Mouse (Mus musculus) cerebellum, adult 9-11 months (tissue): ENCODE measurements around the gene Hjurp.
"Not testable (repeated sequence)": the region's sequence is repeated elsewhere in the genome, so short reads cannot be mapped to it uniquely, and the experiment has no call there.

Source experiments
- DNase-seq: peaks from one replicate; pipeline ENCODE4 v3.0.0; 2022

Gene Hjurp

DNA sequence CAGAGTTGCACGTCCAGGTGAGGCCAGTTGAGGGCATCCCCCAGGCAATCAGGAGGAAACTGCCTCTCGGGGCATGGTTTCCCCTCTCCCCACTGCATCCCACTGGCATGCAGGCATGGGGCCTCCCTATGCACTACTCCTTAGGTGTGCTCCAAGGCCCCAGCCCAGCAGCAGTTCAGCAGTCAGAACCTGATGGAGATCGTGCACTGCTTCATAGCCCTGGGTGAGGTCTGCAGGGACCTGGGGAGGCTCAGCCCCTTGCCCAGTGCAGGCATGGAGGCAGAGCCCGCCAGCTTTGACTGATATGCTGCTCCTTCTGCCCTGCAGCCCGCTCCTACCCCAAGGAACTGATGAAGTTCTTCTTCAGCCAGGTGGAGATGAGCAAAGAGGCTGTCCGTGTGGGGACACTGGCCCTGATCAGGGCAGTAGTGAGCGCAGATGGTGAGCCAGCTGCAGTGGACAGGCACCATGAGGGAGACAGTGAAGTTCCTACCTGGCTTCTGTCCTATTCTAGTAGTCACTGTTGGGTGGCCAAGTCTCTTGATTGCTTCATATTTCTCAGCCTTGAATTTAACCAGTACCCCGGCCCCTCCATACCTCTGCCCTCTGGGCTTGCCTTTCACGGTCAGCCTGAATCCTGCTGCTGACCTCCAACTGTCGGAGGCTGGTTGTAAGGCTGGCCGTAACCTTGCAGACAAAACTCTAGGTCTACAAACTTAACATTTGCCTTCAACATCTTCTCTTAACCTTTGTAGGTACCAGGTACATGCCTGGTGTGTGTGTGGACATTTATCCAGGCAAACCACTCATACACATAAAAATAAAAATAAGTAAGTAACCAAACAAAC, 42.2 kb downstream of the Hjurp start:
- no peak for DNase-seq

DNA sequence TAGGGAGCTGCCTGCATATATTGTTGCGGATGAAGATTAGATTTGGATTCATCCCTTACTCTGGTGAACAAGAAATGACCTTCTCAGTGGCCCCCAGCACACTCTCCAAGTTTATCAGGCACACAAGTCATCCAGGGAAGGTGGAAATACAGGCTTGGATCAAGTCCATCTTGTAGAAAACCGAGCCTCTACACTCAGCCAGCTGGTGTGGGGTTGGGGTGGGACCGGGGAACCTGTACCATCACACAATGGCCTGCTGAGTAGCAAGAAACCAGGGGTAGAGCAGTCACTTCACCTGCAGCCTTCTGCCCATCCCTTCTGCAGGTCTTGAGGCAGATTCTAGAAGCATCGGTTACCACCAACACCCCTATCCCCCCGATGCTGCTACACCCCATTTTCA, 42.8 kb downstream of the Hjurp start:
- no peak for DNase-seq

DNA sequence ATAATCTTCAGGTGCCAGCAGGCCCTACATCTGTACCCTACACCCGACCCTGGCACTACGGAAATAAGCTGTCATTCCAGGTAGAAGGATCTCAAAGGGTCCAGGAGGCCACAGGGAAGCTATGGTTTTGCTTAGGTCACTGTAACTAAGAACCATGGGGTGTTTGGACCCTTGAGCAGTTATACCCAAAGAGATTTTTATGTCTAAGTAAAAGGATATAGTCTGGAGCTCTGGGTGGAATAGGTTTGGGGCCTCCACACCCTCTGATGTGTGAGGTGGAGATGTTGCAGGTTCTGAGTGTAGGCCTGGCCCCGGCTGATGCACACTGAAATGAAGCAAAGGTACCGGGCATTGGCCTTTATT, 43.2 kb downstream of the Hjurp start:
- no peak for DNase-seq

DNA sequence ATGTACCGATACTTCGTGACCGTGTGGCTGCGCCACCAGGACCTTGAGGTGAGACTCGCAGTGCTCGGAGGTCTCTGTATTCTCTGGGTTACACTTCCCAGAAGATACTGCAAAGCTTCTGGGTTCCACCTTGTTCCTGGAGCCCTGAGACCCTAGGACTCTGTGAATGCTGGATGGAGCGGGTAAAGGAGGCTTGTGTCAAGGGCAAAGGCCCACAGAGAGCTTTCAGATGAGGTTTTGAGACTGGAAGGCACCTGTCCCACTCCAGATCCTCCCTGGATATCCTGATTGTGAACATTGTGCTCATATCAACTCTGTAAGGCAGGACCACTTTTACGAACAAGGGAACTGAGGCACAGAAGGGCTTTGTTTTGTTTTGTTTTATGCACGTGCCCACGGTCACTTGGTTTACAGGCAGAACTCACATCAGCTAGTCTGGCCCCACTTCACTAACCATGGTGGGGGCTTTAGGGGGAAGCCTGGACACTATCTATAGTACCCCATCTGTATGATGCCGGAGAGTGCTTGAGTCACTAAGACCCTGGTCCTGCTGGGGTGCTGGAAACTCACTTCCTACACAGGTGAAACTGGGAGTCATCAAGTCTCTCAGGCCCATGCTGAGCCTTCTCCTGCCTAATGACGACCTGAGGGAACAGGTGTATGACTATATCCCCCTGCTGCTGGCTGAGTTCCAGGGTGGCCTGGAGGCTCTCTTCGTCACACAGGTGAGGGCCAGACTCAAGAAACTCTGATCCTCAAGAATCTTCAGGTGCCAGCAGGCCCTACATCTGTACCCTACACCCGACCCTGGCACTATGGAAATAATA, 43.8 kb downstream of the Hjurp start:
- no peak for DNase-seq

DNA sequence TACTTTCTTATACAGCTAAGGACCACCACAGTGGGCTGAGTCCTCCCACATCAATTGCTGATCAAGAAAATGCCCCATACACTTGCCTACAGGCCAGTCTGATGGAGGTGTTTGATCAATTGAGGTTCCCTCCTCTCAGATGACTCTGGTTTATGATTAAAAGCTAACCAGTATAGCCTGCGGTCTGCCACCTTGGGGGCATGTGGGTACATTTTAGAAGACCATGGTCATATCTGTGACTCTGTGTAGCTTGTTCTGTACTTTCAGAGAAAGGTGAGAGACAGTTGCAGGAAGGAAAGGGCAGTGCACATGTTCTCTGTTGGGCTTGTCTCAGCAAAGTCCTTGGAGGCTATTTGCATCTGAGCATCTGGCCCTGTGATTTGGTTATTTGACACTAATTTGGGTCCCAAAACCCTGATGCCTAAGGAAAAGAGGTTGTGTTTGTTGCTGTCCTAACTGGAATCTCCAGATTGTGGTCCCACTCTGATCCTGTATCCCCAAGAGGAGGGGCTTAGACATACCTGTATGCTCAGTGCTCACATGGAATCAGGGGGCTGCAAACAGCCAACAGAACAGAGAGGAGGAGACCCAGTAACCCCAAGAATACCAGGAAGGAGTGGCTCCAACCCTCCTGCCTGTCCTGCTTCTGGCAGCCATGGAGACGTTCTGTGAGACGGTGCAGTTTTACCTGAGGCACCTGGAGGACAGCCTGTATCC, 44.6 kb downstream of the Hjurp start:
- no peak for DNase-seq

DNA sequence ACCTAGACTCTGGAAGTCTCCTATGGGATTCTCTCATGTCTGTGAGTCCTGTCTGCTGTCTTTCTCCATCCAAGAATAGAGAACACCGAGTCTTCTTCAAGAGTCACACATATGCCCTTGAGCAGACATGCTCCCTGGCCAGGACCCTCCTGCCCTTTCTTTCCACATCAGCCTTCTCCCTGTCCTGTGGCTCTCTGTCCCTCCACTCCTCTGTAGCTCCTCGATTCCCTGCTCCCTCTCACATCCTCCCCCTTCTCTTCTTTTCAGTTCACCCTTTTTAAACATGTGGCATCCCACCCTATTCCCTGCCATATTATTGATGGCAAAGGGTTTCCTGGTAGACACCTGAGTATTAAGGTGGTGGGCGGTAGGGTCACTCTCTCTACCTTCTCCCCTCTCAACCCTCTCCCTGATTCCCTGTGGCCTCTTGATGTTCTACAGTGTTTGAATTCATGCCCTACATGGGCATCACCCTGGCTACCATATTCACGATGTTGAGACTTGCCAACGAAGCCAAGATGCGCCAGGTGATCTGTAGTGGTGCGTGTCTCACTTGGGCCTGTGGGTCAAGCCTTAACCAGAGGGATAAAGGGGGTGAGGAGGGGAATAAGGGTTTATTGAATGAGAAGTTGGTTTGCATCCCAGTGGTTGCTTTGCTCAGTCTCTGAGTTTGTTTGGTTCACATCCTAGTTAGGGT, 45.5 kb downstream of the Hjurp start:
- no peak for DNase-seq

DNA sequence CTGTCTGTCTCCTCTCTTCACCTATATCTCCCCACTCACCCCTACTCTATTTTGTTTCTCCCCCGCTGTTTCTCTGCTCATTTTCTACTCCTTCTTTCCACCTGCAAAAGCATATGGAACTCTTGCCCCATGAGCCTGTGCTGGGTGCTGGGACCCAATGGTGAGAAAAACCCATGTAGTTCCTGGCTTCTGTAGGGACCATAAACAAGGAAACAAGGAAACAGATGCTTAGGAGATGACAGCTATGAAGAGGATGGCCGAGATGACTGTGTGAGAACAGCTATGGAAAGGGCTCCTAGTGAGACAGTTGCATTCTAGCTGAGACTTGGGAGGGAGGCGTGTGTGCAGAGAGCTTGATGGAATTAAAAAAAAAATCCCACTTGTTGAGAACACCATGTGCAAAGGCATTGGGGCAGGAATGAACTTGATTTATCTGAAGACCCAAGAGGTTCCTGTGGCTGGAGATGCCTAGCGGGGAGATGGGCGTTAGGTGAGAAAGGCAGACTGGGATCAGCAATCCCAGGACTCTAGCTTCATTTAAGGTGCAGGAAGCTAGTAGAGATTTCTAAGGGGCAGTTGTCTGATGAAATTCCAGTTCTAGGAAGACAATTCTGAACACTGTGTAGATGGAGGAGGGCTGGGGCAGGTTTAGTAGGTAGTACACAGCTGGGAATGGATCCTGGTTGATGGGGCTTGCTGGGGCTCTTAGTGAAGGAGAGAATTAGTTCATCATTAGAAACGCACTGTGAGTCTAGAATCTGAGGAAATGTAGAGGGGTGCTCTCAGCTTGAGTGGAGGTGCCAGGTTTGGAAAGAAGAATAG, 46.2 kb downstream of the Hjurp start:
- DNase-seq, result no peak

DNA sequence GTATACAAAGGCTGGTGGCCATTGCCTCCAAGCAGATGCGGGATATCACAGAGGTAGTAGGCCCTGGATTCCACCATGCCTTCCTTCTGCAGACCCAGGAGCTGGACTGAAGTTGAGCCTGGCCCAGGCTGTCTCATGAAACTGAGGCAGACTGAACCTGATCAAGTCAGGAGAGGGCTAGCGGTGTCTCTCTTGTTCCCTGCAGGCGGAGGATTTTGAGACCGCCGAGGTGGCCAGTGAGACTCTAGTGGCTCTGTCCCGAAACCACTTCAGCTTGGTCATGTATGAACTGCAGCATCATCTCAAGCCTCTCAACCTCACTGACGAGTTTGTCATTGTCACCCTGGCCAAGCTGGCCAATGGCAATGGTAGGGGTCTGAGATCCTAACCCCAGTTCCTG, 47.0 kb downstream of the Hjurp start:
- DNase-seq, result no peak

DNA sequence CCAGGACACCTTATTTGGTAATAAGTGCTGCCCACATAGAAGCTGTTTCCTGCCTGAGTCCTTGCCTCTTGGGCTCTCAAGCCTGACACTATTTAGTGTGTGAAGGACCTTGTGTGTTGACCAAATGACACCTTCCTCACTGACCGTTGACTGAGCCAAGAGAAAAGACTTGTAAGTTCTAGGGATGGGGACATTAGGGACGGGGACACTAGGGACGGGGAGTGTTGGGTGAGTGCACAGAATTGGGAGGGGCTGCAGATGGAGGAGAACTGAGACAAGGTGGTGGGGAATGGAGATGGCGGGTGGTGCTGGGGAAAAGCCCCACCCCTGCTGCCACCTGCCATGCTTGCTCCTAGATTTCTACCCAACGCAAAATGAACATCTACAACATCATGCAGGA, 47.4 kb downstream of the Hjurp start:
- DNase-seq, result no peak

DNA sequence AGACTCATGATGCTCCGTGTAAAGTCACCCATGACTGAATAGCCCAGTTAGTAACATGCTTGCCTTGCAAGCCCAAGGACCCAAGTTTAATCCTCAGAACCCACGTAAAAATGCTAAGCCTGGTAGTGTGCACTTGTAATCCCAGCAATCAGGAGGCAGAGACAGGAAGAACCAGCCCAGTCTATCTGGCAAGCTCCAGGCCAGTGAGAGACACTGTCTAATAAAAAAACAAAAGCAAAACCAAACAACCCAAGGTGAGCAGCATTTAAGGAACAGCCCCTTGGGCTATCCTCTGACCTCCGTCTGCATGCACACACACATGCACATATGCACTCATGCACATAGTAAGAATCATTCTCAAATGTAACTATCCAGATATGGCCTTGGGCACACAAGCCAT, 47.9 kb downstream of the Hjurp start:
- no peak for DNase-seq

DNA sequence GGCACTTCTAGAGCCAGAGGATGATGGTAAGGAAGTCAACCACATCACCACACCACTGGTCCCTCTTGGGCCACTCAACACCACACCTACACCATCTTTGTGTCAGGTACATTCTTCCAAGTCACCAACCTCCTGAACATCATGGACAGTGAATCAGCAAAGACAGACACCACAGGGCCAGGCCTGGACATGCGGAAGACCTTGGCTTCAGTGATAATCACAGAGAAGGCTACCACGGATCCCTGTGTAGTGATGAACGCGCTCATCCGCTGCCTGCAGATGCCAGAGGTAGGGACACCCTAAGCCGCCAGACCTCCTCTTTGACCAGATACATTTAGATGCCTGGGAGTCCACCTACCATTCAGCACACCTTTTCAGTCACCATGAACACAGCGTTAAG, 49.3 kb downstream of the Hjurp start:
- no peak for DNase-seq

DNA sequence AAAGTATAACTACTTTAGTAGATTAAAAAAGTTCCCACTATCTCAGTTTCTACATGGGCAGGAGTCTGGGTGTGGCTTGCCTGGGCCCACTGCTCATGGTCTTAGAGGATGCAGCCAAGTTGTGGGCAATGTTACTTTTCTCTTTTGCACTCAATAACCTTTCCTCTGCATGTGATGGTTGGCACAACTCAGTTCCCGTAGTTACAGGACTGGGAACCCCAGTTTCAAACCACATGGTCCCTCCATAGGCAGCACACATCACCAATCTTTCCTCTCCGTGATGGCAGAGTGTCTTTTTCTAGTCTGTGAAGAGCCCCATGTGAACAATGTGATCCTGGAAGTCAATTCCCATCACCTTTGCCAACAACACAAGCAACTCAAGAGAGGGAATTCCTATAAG, 50.0 kb downstream of the Hjurp start:
- no peak for DNase-seq

DNA sequence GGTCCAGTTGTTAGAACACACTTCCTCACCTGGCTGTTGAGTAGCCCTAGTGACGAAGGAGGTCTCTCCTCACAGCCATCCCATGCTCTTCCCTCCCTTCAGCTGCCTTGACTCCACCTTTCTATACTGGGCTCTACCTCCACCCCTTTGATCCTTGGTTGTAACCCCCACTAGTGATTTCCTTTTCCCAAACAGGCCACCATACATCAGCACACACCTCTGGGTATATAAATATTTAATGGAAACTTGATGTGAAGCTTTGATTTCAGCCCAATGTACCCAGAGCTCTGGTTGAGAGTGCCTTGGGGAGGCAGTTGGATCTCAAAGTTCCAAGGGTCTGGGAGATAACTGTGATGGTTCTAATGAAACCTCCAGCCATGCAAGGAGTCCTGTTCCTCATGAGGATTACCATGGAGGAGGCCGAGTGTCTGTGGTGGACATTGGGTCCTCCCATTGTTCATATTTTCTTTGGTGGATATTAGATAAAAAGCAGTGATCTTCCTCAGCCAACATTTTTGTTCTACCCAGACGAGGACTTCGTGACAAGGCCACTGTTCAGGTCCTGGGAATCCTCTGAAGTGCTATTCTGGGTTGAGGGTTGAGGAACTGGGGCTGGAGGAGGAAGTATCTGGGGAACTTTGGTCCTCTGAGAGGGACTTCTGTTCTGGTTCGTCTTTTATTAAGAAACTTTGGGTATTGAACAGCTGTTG, 50.6 kb downstream of the Hjurp start, which contains the start of gene Mroh2a:
Mroh2a (plus strand) TSS at position 317 of the 710 bp plus-strand sequence.
- DNase-seq, result no peak

DNA sequence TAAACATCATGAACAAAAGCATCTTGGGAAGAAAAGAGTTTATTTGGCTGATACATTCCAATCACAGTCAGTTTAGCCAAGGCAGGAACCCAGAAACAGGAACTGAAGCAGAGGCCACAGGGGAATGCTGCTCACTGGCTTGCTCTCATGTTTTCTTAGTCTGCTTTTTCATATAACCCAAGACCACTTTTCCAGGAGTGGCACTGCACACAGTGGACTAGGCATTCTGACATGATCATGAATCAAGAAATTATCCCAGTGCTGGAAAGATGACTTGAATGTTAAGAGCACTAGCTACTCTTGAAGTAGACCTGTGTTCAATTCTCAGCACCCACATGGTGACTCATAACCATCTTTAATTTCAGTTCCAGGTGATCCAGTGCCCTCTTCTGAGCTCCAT, 51.7 kb downstream of the Hjurp start:
- DNase-seq, result no peak

DNA sequence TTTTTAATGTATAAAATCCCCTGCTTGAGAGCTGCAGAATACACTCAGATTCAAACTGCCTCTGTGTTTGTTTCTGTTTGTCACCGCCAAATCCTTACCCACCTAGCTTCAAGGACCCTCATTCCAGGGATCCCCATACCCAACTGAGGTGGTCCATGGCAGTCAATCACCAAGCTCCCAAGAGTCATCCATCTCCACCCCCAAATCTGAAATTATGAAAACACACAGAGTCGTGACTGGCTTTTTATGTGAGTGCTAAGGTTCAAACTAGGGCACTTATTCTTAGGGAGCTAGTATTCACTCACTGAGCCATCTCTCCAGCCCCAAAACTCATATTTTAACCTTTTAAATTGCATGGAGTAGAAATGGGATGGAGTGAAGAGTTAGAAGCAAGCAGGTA, 52.1 kb downstream of the Hjurp start:
- not testable (repeated sequence) for DNase-seq

DNA sequence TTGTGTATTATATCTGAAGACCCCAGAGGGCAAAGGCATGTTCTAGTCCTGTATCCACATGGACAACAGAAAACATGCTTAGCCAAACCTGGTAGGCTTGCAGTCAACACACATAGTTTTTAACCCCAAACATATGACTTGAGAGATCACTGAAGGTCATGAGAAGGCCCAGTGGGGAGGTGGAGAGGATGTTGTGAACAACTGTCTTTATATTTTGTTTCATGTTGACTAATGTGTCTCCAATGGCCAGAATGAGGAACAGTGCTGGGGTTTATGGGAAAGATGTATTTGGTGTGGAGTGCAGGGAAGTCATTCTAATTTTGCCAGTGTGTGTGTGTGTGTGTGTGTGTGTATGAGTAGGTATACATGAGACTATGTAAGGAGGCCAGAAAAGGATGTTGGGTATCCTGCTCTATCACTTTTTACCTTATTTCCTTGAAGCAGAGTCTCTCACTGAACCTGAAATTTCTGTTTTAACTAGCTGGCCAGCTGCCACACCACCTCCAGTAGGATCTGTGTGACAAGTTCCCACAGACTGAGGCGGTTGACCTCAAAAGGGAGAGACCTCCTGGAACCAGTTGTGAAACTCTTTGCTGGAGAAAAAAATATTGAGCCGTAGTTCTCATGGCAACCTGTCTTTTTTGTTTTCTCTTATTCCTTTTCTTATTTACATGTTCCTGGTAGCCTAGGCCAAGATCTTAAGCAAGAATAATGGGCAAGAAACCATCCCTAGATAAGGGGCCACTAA, 53.2 kb downstream of the Hjurp start:
- no peak for DNase-seq

DNA sequence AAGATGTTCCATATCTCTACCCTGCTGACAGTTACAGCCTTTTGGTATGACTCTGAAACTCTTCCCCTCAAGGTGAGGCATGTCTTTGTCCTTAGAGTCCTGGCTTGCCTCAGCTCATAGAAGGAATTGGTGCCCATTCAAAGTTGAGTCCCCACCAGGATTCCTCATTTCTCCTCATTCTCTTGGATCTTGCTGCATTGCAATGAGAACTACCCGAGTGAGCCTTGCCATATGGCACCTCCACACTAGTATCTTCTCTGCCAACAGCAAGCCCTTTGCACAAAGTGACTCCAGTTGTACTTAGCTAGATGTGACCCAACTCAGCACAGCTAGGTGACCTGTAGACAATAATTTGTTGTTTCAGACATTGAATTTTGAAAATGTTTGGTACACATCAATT, 53.8 kb downstream of the Hjurp start:
- DNase-seq, result no peak

DNA sequence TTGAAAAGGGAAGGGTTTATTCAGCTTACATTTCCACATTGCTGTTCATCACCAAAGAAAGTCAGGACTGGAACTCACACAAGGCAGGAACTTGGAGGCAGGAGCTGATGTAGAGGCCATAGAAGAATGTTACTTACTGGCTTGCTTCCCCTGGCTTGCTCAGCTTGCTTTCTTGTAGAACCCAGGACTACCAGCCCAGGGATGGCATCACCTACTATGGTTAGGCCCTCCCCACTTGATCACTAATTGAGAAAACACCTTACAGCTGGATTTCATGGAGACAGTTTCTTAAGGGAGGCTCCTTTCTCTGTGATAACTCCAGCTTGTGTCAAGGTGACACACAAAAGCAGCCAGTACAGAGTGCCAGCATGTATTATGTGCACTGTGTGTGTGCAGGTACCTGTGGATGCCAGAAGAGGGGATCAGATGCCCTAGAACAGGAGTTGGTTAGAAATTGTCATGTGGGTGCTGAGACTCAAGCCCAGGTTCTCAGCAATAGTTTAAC, 54.4 kb downstream of the Hjurp start:
- DNase-seq, result not testable (repeated sequence)

DNA sequence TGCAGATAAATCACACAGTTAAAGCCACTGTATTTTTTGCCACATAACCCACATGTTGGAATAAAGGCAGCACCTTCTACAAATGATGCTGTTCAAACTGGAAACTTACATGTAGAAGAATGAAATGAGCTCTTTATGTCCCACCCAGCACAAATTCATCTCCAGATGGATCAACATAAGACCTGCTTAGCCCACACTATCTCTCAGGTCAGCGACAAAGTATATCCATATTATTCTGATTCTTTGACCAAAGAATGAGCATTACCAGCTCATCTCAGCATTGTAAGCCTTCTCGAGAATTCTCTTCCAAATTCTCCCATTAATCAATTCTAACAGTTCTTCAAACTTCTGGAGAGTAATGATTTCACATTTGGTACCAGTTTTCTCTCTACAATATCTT, 55.2 kb downstream of the Hjurp start:
- no peak for DNase-seq

DNA sequence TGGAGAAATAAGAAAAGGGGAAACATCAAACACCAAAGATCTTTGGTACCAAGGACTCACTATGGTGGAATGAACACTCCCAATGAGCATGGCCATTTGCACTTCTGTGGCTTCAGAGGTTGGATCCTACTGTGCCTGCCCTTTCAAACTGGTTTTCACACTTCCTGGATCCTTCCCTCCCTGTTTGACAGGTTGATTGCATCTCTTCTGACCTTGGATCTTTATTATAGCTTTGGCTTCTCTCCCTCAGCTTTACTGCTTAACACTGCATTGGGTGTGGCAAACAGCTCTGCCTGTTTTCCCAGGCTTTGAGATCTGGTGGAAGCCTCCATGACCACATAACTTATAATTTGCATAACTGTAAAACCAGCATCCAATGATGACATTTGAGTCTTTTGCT, 57.1 kb downstream of the Hjurp start:
- no peak for DNase-seq
